Mouse (Mus musculus) ES-Bruce4 (cell line): Measurements from ENCODE around the gene Asic4. TPM values are rescaled to one million over a fixed set of nuclear protein-coding genes. Genes with fewer than 3 reads are reported as not detected.

Experiments used
- H3K27ac ChIP-seq: 2 replicates; pipeline ENCODE4 v1.5.1; 2012; ENCODE audit warnings: low read length, inconsistent platforms; ENCODE audit not compliant: insufficient read depth
- H3K27me3 ChIP-seq: 2 replicates; pipeline ENCODE4 v1.6.1; 2012; ENCODE audit warnings: mild to moderate bottlenecking, low read length, inconsistent platforms; ENCODE audit not compliant: control insufficient read depth, poor library complexity, insufficient read depth, severe bottlenecking
- H3K36me3 ChIP-seq: 2 replicates; pipeline ENCODE4 v1.6.1; 2012; ENCODE audit warnings: inconsistent platforms, mild to moderate bottlenecking, low read length, moderate library complexity; ENCODE audit not compliant: control insufficient read depth, poor library complexity, insufficient read depth, severe bottlenecking
- H3K4me1 ChIP-seq: one replicate; pipeline ENCODE4 v1.8.1; 2011; ENCODE audit warnings: low read length; ENCODE audit not compliant: control insufficient read depth, insufficient read depth
- H3K4me3 ChIP-seq: 2 replicates; pipeline ENCODE4 v1.5.1; 2011; ENCODE audit warnings: low read depth, mild to moderate bottlenecking, low read length
- H3K9ac ChIP-seq: 2 replicates; pipeline ENCODE4 v1.6.1; 2012; ENCODE audit warnings: low read depth, mild to moderate bottlenecking, inconsistent platforms; ENCODE audit not compliant: poor library complexity, severe bottlenecking
- H3K9me3 ChIP-seq: replicated peaks from 2 replicates; pipeline ENCODE4 v1.6.1; 2012; ENCODE audit warnings: mild to moderate bottlenecking, low read length, inconsistent platforms; ENCODE audit not compliant: control insufficient read depth, poor library complexity, insufficient read depth, severe bottlenecking
- CTCF ChIP-seq: IDR thresholded peaks from one replicate; pipeline ENCODE4 v1.8.1; 2011; ENCODE audit warnings: low read depth, low read length
- EP300 ChIP-seq: IDR thresholded peaks from 2 replicates; pipeline ENCODE4 v1.6.1; 2011; ENCODE audit warnings: low read depth, low read length; ENCODE audit not compliant: insufficient read depth
- POLR2A ChIP-seq: IDR thresholded peaks from one replicate; pipeline ENCODE4 v1.8.1; 2011; ENCODE audit warnings: low read length; ENCODE audit not compliant: insufficient read depth
- polyA plus RNA-seq: library from polyadenylated mRNA; stranded (reverse); fragments of >200 nt; gene quantifications from 2 replicates; pipeline ENCODE4 v1.2.4, GENCODE M21; 2011; ENCODE audit warnings: low read depth; ENCODE audit not compliant: missing spikeins, insufficient read depth, insufficient read length

The Asic4 gene
- polyA plus RNA-seq, 1 experiment, result not detected

- Histone ChIP-seq H3K36me3 (no peaks in the 10 kb centered on the region), H3K27me3 (no peaks in the 10 kb centered on the region), H3K4me3 (peak within 1 kb of the TSS; percentile 73), H3K27ac (peak within 1 kb of the TSS; percentile 95), H3K4me1 (peaks cover 3% of the 10 kb centered on the region), H3K9me3 (no peaks in the 10 kb centered on the region), H3K9ac (peak within 1 kb of the TSS; percentile 44)
- TF ChIP-seq CTCF (no peak), EP300 (no peak), POLR2A (no peak)
Observed at GRCm38 (mm10) chr1:75521321-75522031, 71.2 kb downstream of the Asic4 start, which contains the start of gene Stk11ip. TSS of gene Stk11ip (plus strand) at chr1:75521529.

Other genes with a start within 250 kb of the Asic4 start
- 5.1 and 10.6 TPM in 2 replicates for gene Glb1l, start 239.6 kb upstream of the Asic4 start, polyA plus RNA-seq
- 27.8 and 37.4 TPM in 2 replicates for gene Stk16, start 239.6 kb upstream of the Asic4 start, polyA plus RNA-seq
- 97.4 and 113 TPM in 2 replicates for gene Tuba4a, start 230.6 kb upstream of the Asic4 start, polyA plus RNA-seq
- gene A630095N17Rik, start 218.3 kb upstream of the Asic4 start, polyA plus RNA-seq, result not detected in 2 replicates
- gene Dnajb2, start 214.0 kb upstream of the Asic4 start, polyA plus RNA-seq, result 18.9 and 23.8 TPM in 2 replicates
- 9.1 and 10.1 TPM in 2 replicates for gene Ptprn, start 185.9 kb upstream of the Asic4 start, polyA plus RNA-seq
- not detected in 2 replicates for gene Resp18, start 172.0 kb upstream of the Asic4 start, polyA plus RNA-seq
- 104 and 105 TPM in 2 replicates for gene Dnpep, start 132.4 kb upstream of the Asic4 start, polyA plus RNA-seq
- 18.2 and 23.3 TPM in 2 replicates for gene Des, start 90.1 kb upstream of the Asic4 start, polyA plus RNA-seq
- gene Speg, start 75.1 kb upstream of the Asic4 start, polyA plus RNA-seq, result 18.0 and 19.8 TPM in 2 replicates
- 35.2 and 36.5 TPM in 2 replicates for gene Gmppa, start 14.5 kb upstream of the Asic4 start, polyA plus RNA-seq
- 13.3 and 15.1 TPM in 2 replicates for gene Chpf, start 28.9 kb downstream of the Asic4 start, polyA plus RNA-seq
- 0.27 and 0.53 TPM in 2 replicates for gene Tmem198, start 29.1 kb downstream of the Asic4 start, polyA plus RNA-seq
- gene Obsl1, start 56.0 kb downstream of the Asic4 start, polyA plus RNA-seq, result 32.6 and 32.9 TPM in 2 replicates
- gene Inha, start 56.6 kb downstream of the Asic4 start, polyA plus RNA-seq, result 1.9 and 2.4 TPM in 2 replicates
- 18.8 and 22.7 TPM in 2 replicates for gene Stk11ip, start 71.1 kb downstream of the Asic4 start, polyA plus RNA-seq
- gene Slc4a3, start 95.8 kb downstream of the Asic4 start, polyA plus RNA-seq, result 6.6 and 7.4 TPM in 2 replicates